Mouse (Mus musculus) forebrain, embryonic 16.5 days (tissue): ENCODE results near the gene Gm17606. TPM values are rescaled to one million over a fixed set of nuclear protein-coding genes. Genes with fewer than 3 reads are reported as not detected.

Experiments
- ATAC-seq: fragments of 200-750 bp; cut with Nextera tagmentation; 2 replicates; pipeline ENCODE4 v1.8.0; 2017; ENCODE audit warnings: mild to moderate bottlenecking, moderate library complexity
- H3K27ac ChIP-seq: fragments of 300-500 bp; sonication (generic); 2 replicates; pipeline ENCODE4 v1.5.1; 2014; ENCODE audit warnings: low read length, control low read depth
- H3K27me3 ChIP-seq: fragments of 300-500 bp; sonication (generic); replicated peaks from 2 replicates; pipeline ENCODE4 v1.6.1; 2014; ENCODE audit warnings: low read length; ENCODE audit not compliant: control insufficient read depth, insufficient read depth
- H3K36me3 ChIP-seq: fragments of 300-500 bp; sonication (generic); 2 replicates; pipeline ENCODE4 v1.6.1; 2014; ENCODE audit not compliant: control insufficient read depth, insufficient read depth
- H3K4me1 ChIP-seq: fragments of 300-500 bp; sonication (generic); replicated peaks from 2 replicates; pipeline ENCODE4 v1.6.1; 2014; ENCODE audit warnings: low read length; ENCODE audit not compliant: control insufficient read depth, insufficient read depth
- H3K4me2 ChIP-seq: fragments of 300-500 bp; sonication (generic); 2 replicates; pipeline ENCODE4 v1.6.1; 2014; ENCODE audit warnings: mild to moderate bottlenecking, low read length, control low read depth
- H3K4me3 ChIP-seq: fragments of 300-500 bp; sonication (generic); replicated peaks from 2 replicates; pipeline ENCODE4 v1.5.1; 2014; ENCODE audit warnings: mild to moderate bottlenecking, low read length, control low read depth
- H3K9ac ChIP-seq: fragments of 300-500 bp; sonication (generic); replicated peaks from 2 replicates; pipeline ENCODE4 v1.6.1; 2014; ENCODE audit warnings: low read depth, low read length, control low read depth
- H3K9me3 ChIP-seq: fragments of 300-500 bp; sonication (generic); 2 replicates; pipeline ENCODE4 v1.6.1; 2016; ENCODE audit warnings: low read length; ENCODE audit not compliant: control insufficient read depth
- WGBS: fragments of 180-500 bp; shearing (Covaris S2); extraction: QIAGEN DNeasy Blood & Tissue Kit; methylation state at CpG from one replicate; pipeline ENCODE4 v1.1.7; 2014; 5-methylcytosine and 5-hydroxymethylcytosine counted together
- polyA plus RNA-seq: library from polyadenylated mRNA; unstranded; fragments of >200 nt; fragmentation: Nextera tagmentation; extraction: Ambion mirVana; gene quantifications from 2 replicates; pipeline ENCODE4 v1.2.1, GENCODE M21; 2015

Gene Gm17606
- polyA plus RNA-seq, 1 experiment from 2014 or later: 1.4 TPM

DNA sequence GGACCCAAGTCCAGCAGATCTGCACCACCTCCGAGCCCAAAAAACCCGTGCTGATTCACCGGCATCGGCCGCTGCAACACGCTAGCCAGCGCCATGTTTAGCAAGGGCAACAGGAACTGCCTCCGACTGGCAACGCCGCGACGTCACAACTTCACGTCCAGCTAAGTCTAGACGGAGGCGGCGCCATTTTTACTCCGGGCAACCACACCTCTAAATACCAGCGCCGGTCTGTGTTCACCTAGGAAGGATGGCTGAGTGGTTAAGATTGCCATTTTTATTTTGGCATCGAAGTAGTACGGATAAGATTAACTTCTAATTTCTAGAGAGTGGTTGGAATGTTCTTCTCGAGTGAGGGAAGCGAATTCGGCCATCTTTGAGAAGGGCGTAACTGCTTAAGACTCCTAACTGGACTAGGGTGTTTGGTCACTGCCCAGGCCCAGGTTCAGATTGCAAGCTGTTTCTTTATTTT lies 22.8 kb upstream of the Gm17606 start, which contains the start of gene Psmb5:
Gene Psmb5, minus strand, starts transcription at position 126 of the 469 bp plus-strand sequence.
- no peaks in the 10 kb centered on the region for H3K27me3 ChIP-seq
- no peaks in the 10 kb centered on the region for H3K9me3 ChIP-seq
- no peaks in the 10 kb centered on the region for H3K36me3 ChIP-seq
- peak within 1 kb of the TSS; percentile 77 for H3K4me2 ChIP-seq
- peak; percentile 92 for ATAC-seq
- H3K9ac ChIP-seq: peak within 1 kb of the TSS; percentile 90
- whole genome bisulfite sequencing: under 1% methylated on average over 25 of the region's 25 CpGs
- H3K4me1 ChIP-seq: peaks cover 15% of the 10 kb centered on the region
- H3K27ac ChIP-seq: peak within 1 kb of the TSS; percentile 73
- peak within 1 kb of the TSS; percentile 89 for H3K4me3 ChIP-seq

DNA sequence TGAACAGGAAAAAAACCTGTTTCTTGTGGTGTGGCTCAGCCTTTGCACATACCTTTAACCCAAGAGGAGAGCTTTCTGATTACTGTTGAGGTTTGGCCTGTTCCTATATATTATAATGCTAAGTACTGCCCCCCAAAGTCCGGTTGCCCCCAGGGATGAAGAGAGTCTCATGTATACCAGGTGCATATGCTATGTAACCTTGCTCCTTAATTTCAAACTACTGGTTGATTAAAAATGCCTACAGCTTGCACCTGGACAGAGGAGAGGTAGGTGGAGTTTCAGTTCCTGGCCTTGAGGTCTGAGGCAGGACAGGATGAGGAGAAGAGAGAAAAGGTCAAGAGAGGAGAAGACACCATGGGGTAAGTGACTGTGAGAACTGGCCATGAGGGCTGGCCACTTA lies 19.6 kb upstream of the Gm17606 start, which contains the start of gene Psmb11:
Gene Psmb11, plus strand, starts transcription at position 301 of the 400 bp plus-strand sequence.
- no peak for ATAC-seq
- peaks cover 11% of the 10 kb centered on the region for H3K4me1 ChIP-seq
- H3K27me3 ChIP-seq: no peaks in the 10 kb centered on the region
- H3K36me3 ChIP-seq: no peaks in the 10 kb centered on the region
- no peak within 1 kb of the TSS for H3K9ac ChIP-seq
- H3K4me3 ChIP-seq: no peak within 1 kb of the TSS
- 92% methylated on average over 1 of the region's 1 CpGs for WGBS
- no peak within 1 kb of the TSS for H3K4me2 ChIP-seq
- no peak within 1 kb of the TSS for H3K27ac ChIP-seq
- H3K9me3 ChIP-seq: no peaks in the 10 kb centered on the region

DNA sequence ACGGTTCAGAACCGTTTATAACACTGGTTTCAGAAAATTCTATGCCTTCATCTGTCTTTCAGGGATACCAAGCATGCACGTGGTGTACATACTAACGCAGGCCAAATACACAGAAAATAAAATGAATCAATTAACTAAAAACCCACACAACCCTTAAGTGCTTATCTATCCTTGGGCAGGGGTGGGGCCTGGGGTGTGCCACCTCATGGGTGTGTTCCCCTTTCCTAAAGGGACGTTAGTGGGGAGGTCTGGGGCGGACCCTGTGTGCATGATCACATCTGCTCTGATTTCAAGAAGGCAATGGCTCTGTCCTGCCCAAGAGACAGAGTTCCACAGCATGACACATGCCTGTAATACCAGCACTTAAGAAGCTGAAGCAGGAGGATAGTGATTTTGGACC lies 17.4 kb upstream of the Gm17606 start:
- no peak for ATAC-seq
- no peaks in the 10 kb centered on the region for H3K36me3 ChIP-seq
- 83% methylated on average over 6 of the region's 6 CpGs for WGBS

DNA sequence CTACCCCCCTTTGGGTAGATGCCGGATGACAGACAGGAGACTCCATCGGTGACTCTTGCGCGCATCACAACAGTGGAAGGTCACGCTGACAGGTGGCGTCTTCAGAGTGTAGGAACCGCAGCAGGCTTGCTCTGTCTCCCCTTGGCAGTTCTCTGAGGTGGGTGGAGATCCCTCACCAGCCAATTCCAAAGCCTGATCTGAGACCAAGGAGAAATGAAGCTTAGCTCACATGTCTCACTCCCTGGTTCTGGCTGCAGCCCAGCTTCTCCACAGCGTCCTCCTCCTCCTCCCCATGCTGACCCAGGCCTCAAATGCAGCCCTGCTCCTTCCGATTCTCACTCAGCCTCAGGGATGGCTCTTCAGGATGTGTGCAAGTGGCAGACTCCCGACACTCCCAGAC lies 15.8 kb upstream of the Gm17606 start:
- WGBS: 78% methylated on average over 10 of the region's 10 CpGs

More for the DNA sequence above, 17.4 kb upstream of the Gm17606 start:
- Histone ChIP-seq H3K9ac (no peak overlapping the region), H3K4me1 (no peaks in the 10 kb centered on the region), H3K9me3 (no peaks in the 10 kb centered on the region), H3K4me3 (no peak overlapping the region), H3K27me3 (no peaks in the 10 kb centered on the region), H3K4me2 (no peak overlapping the region), H3K27ac (no peak overlapping the region)

DNA sequence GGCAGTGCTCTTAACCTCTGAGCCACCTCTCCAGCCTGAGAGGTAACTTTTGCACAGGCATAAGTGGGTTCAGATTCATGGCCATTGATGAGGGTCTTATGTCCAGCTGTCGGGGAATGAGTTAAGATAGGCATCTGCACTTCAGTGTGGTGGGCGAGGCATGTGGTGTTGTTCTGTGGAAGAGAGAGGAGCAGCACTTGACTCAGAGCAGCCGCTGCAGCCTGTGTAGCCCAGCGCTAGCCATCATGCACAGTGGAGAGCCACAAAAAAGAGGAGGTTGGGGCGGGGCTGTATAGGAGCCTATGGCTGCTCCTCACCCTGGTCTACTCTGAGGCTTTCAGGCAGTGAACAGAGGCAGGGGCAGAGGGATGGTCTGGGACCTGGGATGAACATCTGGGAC lies 12.6 kb upstream of the Gm17606 start:
- no peak overlapping the region for H3K4me2 ChIP-seq
- 73% methylated on average over 5 of the region's 5 CpGs for WGBS

More for the DNA sequence above, 15.8 kb upstream of the Gm17606 start:
- no peak for ATAC-seq
- H3K36me3 ChIP-seq: no peaks in the 10 kb centered on the region
- no peak overlapping the region for H3K27ac ChIP-seq
- H3K4me2 ChIP-seq: no peak overlapping the region
- no peaks in the 10 kb centered on the region for H3K4me1 ChIP-seq
- no peaks in the 10 kb centered on the region for H3K9me3 ChIP-seq
- H3K27me3 ChIP-seq: no peaks in the 10 kb centered on the region
- no peak overlapping the region for H3K9ac ChIP-seq
- no peak overlapping the region for H3K4me3 ChIP-seq

DNA sequence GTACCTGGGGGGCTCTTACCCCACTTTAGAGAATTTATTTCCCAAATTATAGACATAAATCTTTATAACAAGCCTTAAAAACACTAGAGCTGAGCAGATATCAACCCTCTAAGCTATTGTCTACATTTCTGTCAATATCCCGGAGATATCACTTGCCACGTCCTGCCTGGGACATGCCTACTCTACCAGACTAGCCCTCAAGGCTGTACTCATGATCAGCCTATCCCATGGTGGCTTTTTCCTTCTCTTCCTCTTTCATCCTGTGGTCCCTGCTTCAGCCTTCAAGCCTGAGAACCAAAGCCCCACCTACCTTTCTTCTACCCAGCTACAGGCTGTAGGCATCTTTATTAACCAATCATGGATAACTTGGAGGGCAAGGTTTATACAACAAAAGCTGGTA lies 11.0 kb upstream of the Gm17606 start:
- Histone ChIP-seq H3K27ac (no peak overlapping the region), H3K36me3 (peaks cover 9% of the 10 kb centered on the region; the same call in 1 of the 2 replicates), H3K4me1 (no peaks in the 10 kb centered on the region), H3K4me2 (no peak overlapping the region), H3K27me3 (no peaks in the 10 kb centered on the region), H3K4me3 (no peak overlapping the region), H3K9ac (no peak overlapping the region), H3K9me3 (no peaks in the 10 kb centered on the region)
- 92% methylated on average over 2 of the region's 2 CpGs for WGBS
- no peak for ATAC-seq

More for the DNA sequence above, 12.6 kb upstream of the Gm17606 start:
- Histone ChIP-seq H3K9ac (no peak overlapping the region), H3K27ac (no peak overlapping the region), H3K4me1 (no peaks in the 10 kb centered on the region), H3K9me3 (no peaks in the 10 kb centered on the region), H3K27me3 (no peaks in the 10 kb centered on the region), H3K36me3 (peaks cover 7% of the 10 kb centered on the region; the same call in 1 of the 2 replicates), H3K4me3 (no peak overlapping the region)
- ATAC-seq: no peak

DNA sequence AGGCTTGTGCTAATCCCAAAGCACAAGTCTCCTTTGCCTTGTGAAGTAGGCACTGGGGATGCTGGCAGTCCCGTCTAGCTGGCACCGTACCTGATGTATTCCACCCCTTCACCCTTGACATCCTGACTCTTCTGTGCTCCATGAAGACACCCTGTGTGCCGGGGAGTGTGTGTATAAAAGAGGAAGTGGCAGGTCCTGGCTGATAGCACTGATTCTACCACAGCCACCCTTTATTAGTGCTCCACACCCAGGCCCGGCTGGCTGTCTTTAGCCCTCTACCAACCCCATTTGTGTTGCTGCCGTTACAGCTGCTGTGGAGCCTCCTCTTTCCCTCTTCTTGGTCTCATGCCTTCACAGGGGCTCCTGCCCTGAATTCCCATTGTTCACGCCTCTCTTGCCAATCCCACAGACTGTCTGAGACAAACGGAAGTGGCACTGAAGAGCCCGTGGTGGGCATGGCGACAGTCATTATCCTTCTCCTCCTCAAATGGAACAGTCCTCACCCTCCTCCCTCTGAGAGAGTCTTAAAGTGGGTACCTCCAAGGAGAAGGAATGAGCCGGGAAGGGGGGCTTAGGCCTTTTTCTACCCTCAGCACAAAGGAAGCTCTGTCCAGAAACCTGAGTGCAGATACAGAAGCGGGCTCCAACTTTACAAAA lies 10.0 kb upstream of the Gm17606 start:
- H3K27ac ChIP-seq: no peak overlapping the region
- ATAC-seq: no peak
- H3K9me3 ChIP-seq: no peaks in the 10 kb centered on the region
- no peak overlapping the region for H3K4me2 ChIP-seq
- no peak overlapping the region for H3K4me3 ChIP-seq
- H3K27me3 ChIP-seq: no peaks in the 10 kb centered on the region
- H3K4me1 ChIP-seq: no peaks in the 10 kb centered on the region
- 60% methylated on average over 11 of the region's 11 CpGs for WGBS
- H3K36me3 ChIP-seq: peaks cover 14% of the 10 kb centered on the region
- H3K9ac ChIP-seq: no peak overlapping the region

DNA sequence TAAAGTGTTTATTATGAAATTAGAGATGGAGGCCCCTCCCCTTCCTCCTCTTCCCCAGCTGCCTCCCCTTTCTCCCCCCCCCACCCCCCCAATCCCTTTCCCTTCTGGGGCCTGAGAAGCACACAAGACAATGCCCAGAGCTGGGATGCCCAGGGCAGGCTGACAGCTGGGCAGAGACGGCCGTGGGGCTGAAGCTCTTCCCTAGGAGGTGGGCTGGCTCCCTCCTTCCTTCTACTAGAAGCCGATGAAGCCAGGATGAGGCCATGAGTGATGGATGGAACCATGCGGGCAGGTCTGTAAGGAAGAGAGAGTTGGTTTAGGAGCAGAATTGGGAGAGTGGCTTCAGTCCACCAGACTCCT lies 9.5 kb upstream of the Gm17606 start:
- Histone ChIP-seq H3K4me2 (no peak overlapping the region), H3K36me3 (peaks cover 16% of the 10 kb centered on the region), H3K9me3 (no peaks in the 10 kb centered on the region), H3K27ac (no peak overlapping the region), H3K27me3 (no peaks in the 10 kb centered on the region), H3K4me1 (no peaks in the 10 kb centered on the region), H3K4me3 (no peak overlapping the region), H3K9ac (no peak overlapping the region)
- no peak for ATAC-seq
- WGBS: 57% methylated on average over 4 of the region's 4 CpGs

DNA sequence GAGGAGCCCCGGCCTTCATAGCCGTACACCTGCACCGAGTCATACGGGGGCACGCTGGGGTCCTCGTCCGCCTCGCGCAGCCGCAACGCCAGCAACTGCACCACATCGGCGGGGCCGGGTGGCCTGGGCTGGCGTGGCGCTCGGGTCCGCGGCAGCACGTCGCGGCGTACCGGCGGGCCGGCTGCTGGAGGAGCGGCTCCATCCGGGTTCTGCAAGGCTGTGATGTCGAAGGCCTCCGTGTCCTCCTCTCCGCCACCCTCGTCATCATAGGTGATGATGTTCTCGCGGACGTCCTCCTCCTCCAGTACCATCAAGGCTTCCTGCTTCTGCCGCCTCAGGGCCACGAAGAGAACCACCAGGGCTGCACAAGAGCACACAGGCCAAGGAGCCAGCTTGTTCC lies 8.5 kb upstream of the Gm17606 start:
- H3K4me3 ChIP-seq: no peak overlapping the region
- 93% methylated on average over 36 of the region's 37 CpGs for WGBS
- no peaks in the 10 kb centered on the region for H3K9me3 ChIP-seq
- no peak overlapping the region for H3K9ac ChIP-seq
- H3K4me1 ChIP-seq: no peaks in the 10 kb centered on the region
- ATAC-seq: no peak
- no peak overlapping the region for H3K4me2 ChIP-seq
- H3K36me3 ChIP-seq: peaks cover 19% of the 10 kb centered on the region
- H3K27ac ChIP-seq: no peak overlapping the region
- no peaks in the 10 kb centered on the region for H3K27me3 ChIP-seq
